In genomic region chr1:106714530-106714981, GRCm38 (mm10) we compare ENCODE assay signal across 8 mouse cellular contexts. TPM values are rescaled to one million over a fixed set of nuclear protein-coding genes. Genes with fewer than 3 reads are reported as not detected.
DNase-seq lines count a peak whose midpoint lies in the region; ATAC-seq and TF ChIP-seq lines count a peak whose summit lies in the region.

No protein-coding gene starts in this region.

- H3K4me2 ChIP-seq in heart, embryonic 13.5 days, result peak overlapping the region; percentile 97
- peak overlapping the region; percentile 54; the same call in 1 of the 2 replicates for H3K4me2 ChIP-seq in CH12.LX (ENCODE audit: insufficient read depth, low read depth, poor library complexity, severe bottlenecking)
- peak overlapping the region; percentile 95 for H3K4me2 ChIP-seq in embryonic facial prominence, embryonic 14.5 days (ENCODE audit: low read depth, low read length)
- peak overlapping the region; percentile 80 for H3K4me2 ChIP-seq in limb, embryonic 14.5 days (replicated peaks; ENCODE audit: low read depth, low read length, severe bottlenecking)

- no peaks in the 10 kb centered on the region for H3K27me3 ChIP-seq in heart, embryonic 13.5 days (replicated peaks)
- no peaks in the 10 kb centered on the region for H3K27me3 ChIP-seq in CH12.LX (replicated peaks)
- peaks cover 3% of the 10 kb centered on the region; the same call in 1 of the 2 replicates for H3K27me3 ChIP-seq in embryonic facial prominence, embryonic 14.5 days (replicated peaks; ENCODE audit: control insufficient read depth, insufficient read depth, low read length)
- H3K27me3 ChIP-seq in limb, embryonic 14.5 days (ENCODE audit: control insufficient read depth, insufficient read depth, low read length), result no peaks in the 10 kb centered on the region
- H3K27me3 ChIP-seq in small intestine, adult 2 months (ENCODE audit: control insufficient read depth, insufficient read depth, low read length), result no peaks in the 10 kb centered on the region

- H3K36me3 ChIP-seq in heart, embryonic 13.5 days, result no peaks in the 10 kb centered on the region
- H3K36me3 ChIP-seq in CH12.LX (replicated peaks in 1 of 2; ENCODE audit: control insufficient read depth in 1 of 2, insufficient read depth in 1 of 2, low read length in 1 of 2), result no peaks in the 10 kb centered on the region
- H3K36me3 ChIP-seq in embryonic facial prominence, embryonic 14.5 days (ENCODE audit: control insufficient read depth, insufficient read depth, low read length), result no peaks in the 10 kb centered on the region
- no peaks in the 10 kb centered on the region for H3K36me3 ChIP-seq in limb, embryonic 14.5 days (ENCODE audit: control insufficient read depth, insufficient read depth, low read length)
- H3K36me3 ChIP-seq in small intestine, adult 2 months (ENCODE audit: control insufficient read depth, insufficient read depth, low read length), result no peaks in the 10 kb centered on the region

- TF ChIP-seq EP300 in CH12.LX (IDR thresholded peaks at IDR 0.05; ENCODE audit: low read length), result no peak

- in situ Hi-C loops in CH12.LX (cut with MboI; ENCODE audit: low pct_ligation_motif_present, low pct_unique_long_range_greater_than_20kb, low sequenced_read_pairs), result loop anchor here (5.0 to 25.0 kb wide), 4 partner anchors 92 to 652 kb away; no protein-coding TSS in a partner anchor

- peaks cover 25% of the 10 kb centered on the region for H3K79me2 ChIP-seq in CH12.LX (replicated peaks; ENCODE audit: control insufficient read depth, extremely low read depth, insufficient read depth, poor library complexity, severe bottlenecking)

- H3K27ac ChIP-seq in heart, embryonic 13.5 days (replicated peaks), result peak overlapping the region; percentile 89
- H3K27ac ChIP-seq in CH12.LX (ENCODE audit: insufficient read depth, low read depth), result peak overlapping the region; percentile 52
- H3K27ac ChIP-seq in embryonic facial prominence, embryonic 14.5 days (replicated peaks; ENCODE audit: low read depth, low read length), result peak overlapping the region; percentile 94
- H3K27ac ChIP-seq in limb, embryonic 14.5 days (replicated peaks; ENCODE audit: low read depth, low read length), result peak overlapping the region; percentile 92
- H3K27ac ChIP-seq in small intestine, adult 2 months (ENCODE audit: insufficient read depth, low read depth, low read length), result 0 out of 2 replicates have a peak overlapping the region, but pooled peaks have one; percentile 0

- TF ChIP-seq RAD21 in CH12.LX (IDR thresholded peaks at IDR 0.05; ENCODE audit: low read depth, low read length), result no peak

- WGBS in heart, embryonic 13.5 days, result 4% methylated on average over 21 of the region's 21 CpGs
- WGBS in embryonic facial prominence, embryonic 14.5 days, result 4% methylated on average over 17 of the region's 21 CpGs
- WGBS in limb, embryonic 14.5 days, result 10% methylated on average over 8 of the region's 21 CpGs
- WGBS in small intestine, adult 2 months, result 3% methylated on average over 21 of the region's 21 CpGs

- ATAC-seq in heart, embryonic 13.5 days (ENCODE audit: extremely low read depth, insufficient number of reproducible peaks, low FRiP score, low TSS enrichment), result no peak
- peak; percentile 74; the same call in 1 of the 2 replicates for ATAC-seq in embryonic facial prominence, embryonic 14.5 days (ENCODE audit: low read depth)
- peak; percentile 53 for ATAC-seq in limb, embryonic 14.5 days (ENCODE audit: low FRiP score, low read depth)

- dilution Hi-C loops in CH12.LX (cut with MboI; ENCODE audit: extremely low pct_ligation_motif_present, extremely low pct_unique_long_range_greater_than_20kb, low sequenced_read_pairs), result loop anchor here (25.0 kb wide), 1 partner anchor 177 kb away; no protein-coding TSS in a partner anchor

- H3K9ac ChIP-seq in heart, embryonic 13.5 days, result peak overlapping the region; percentile 95
- H3K9ac ChIP-seq in CH12.LX (ENCODE audit: insufficient read depth, low read depth), result peak overlapping the region; percentile 69
- H3K9ac ChIP-seq in embryonic facial prominence, embryonic 14.5 days (ENCODE audit: low read depth, low read length), result peak overlapping the region; percentile 90
- H3K9ac ChIP-seq in limb, embryonic 14.5 days (ENCODE audit: low read depth, low read length, severe bottlenecking), result peak overlapping the region; percentile 85

- no peak for TF ChIP-seq CTCF in CH12.LX (conservative IDR thresholded peaks at IDR 0.05 in 1 of 2, IDR thresholded peaks at IDR 0.05 in 1 of 2; ENCODE audit: low read depth in 2 of 2, low read length in 2 of 2)
- TF ChIP-seq CTCF in small intestine, adult 2 months (IDR thresholded peaks at IDR 0.05; ENCODE audit: extremely low read depth, insufficient read length, insufficient replicate concordance, low read depth, low read length), result no peak

- no peak; the same call in 1 of the 2 replicates for TF ChIP-seq POLR2A in CH12.LX (IDR thresholded peaks at IDR 0.05; ENCODE audit: low read depth, low read length)
- no peak for TF ChIP-seq POLR2A in limb, embryonic 14.5 days (IDR thresholded peaks at IDR 0.05; ENCODE audit: borderline replicate concordance, extremely low read depth, insufficient read depth, insufficient read length)
- no peak for TF ChIP-seq POLR2A in small intestine, adult 2 months (IDR thresholded peaks at IDR 0.05; ENCODE audit: low read depth, low read length)

- H3K9me3 ChIP-seq in heart, embryonic 13.5 days, result no peaks in the 10 kb centered on the region
- H3K9me3 ChIP-seq in CH12.LX (replicated peaks; ENCODE audit: low read length), result no peaks in the 10 kb centered on the region
- no peaks in the 10 kb centered on the region for H3K9me3 ChIP-seq in embryonic facial prominence, embryonic 14.5 days (ENCODE audit: control insufficient read depth, low read length)
- H3K9me3 ChIP-seq in limb, embryonic 14.5 days (ENCODE audit: control insufficient read depth, low read length), result no peaks in the 10 kb centered on the region

- no peak for DNase-seq in heart, adult 8-10 months (ENCODE audit: low spot score)
- no peak for DNase-seq in CH12.LX (ENCODE audit: extremely low read depth)
- peak; percentile 40 for DNase-seq in embryonic facial prominence, embryonic 14.5 days (ENCODE audit: low spot score)
- DNase-seq in limb, embryonic 14.5 days (ENCODE audit: low spot score), result peak; percentile 13
- DNase-seq in left cerebral cortex, adult 18-20 months (ENCODE audit: low spot score in 2 of 2), result no peak
- no peak for DNase-seq in adrenal gland, postnatal 10 days

- H3K4me1 ChIP-seq in heart, embryonic 13.5 days, result peaks cover 35% of the 10 kb centered on the region
- peaks cover 4 to 34% of the 10 kb centered on the region in 2 experiments for H3K4me1 ChIP-seq in CH12.LX (ENCODE audit: control insufficient read depth in 1 of 2, insufficient read depth in 2 of 2)
- peaks cover 23% of the 10 kb centered on the region for H3K4me1 ChIP-seq in embryonic facial prominence, embryonic 14.5 days (ENCODE audit: control insufficient read depth, insufficient read depth, low read length)
- peaks cover 12% of the 10 kb centered on the region for H3K4me1 ChIP-seq in limb, embryonic 14.5 days (ENCODE audit: control insufficient read depth, insufficient read depth, low read length)
- H3K4me1 ChIP-seq in small intestine, adult 2 months (ENCODE audit: control insufficient read depth, insufficient read depth, insufficient read length, low read length), result peaks cover 5% of the 10 kb centered on the region

- peak overlapping the region; percentile 88 for H3K4me3 ChIP-seq in heart, embryonic 13.5 days
- H3K4me3 ChIP-seq in CH12.LX (replicated peaks in 1 of 3; ENCODE audit: low read depth in 2 of 3, low read length in 2 of 3, poor library complexity in 1 of 3), result peak overlapping the region; percentile 45 to 80 (median 71)
- H3K4me3 ChIP-seq in embryonic facial prominence, embryonic 14.5 days (ENCODE audit: low read depth, low read length), result peak overlapping the region; percentile 75
- peak overlapping the region; percentile 83 for H3K4me3 ChIP-seq in limb, embryonic 14.5 days (replicated peaks; ENCODE audit: low read length)
- peak overlapping the region; percentile 87 for H3K4me3 ChIP-seq in small intestine, adult 2 months (ENCODE audit: low read depth, low read length)

TF ChIP-seq in CH12.LX, 34 proteins besides CTCF, POLR2A, EP300 and RAD21 (continues in another document):
- TF ChIP-seq CHD1 (IDR thresholded peaks at IDR 0.05; ENCODE audit: low read depth, low read length) (no peak), KAT2A (IDR thresholded peaks at IDR 0.05; ENCODE audit: insufficient replicate concordance, low read length) (no peak), SIN3A (IDR thresholded peaks at IDR 0.05; ENCODE audit: low read length) (peak; percentile 44), UBTF (IDR thresholded peaks at IDR 0.05; ENCODE audit: low read depth, low read length) (no peak), E2F4 (IDR thresholded peaks at IDR 0.05; ENCODE audit: insufficient replicate concordance, low read depth, low read length) (no peak), HCFC1 (IDR thresholded peaks at IDR 0.05; ENCODE audit: low read depth, low read length) (no peak), ZNF384 (IDR thresholded peaks at IDR 0.05; ENCODE audit: low read depth, low read length) (no peak)

RNA-seq across cellular contexts. Expression of gene Bcl2, which starts 0.5 kb away (rescaled TPM):
- 6.7 and 7.2 TPM in 2 replicates for polyA plus RNA-seq in heart, embryonic 13.5 days (2015; fragmentation: Nextera tagmentation; extraction: Ambion mirVana)
- total RNA-seq in heart, adult 8-10 months (2022), result 1 to 10 TPM; 3.7 to 5.4 (median 4.2) TPM
- total RNA-seq in CH12.LX (2012; rRNA removed) (7.6 and 13.6 TPM in 2 replicates), CH12.LX (2014; rRNA removed) (8.7 and 9.6 TPM in 2 replicates)
- polyA plus RNA-seq in CH12.LX (2012; ENCODE audit: insufficient read length, low read depth), result 4.5 and 4.7 TPM in 2 replicates
- 11.1 and 11.8 TPM in 2 replicates for polyA plus RNA-seq in embryonic facial prominence, embryonic 14.5 days (2014; fragmentation: Nextera tagmentation; extraction: Ambion mirVana)
- polyA plus RNA-seq in limb, embryonic 14.5 days (2012; rRNA removed), result 8.0 TPM in 2 replicates
- polyA plus RNA-seq in limb, embryonic 14.5 days (2014; fragmentation: Nextera tagmentation; extraction: Ambion mirVana), result 15.7 and 20.1 TPM in 2 replicates
- polyA plus RNA-seq in small intestine, adult 2 months (2012; rRNA removed), result 1.1 and 1.5 TPM in 2 replicates
- 10 to 100 TPM; 16.9 to 19.1 TPM for total RNA-seq in left cerebral cortex, adult 18-20 months (2021)
- 1 to 10 TPM; 6.1 to 8.8 TPM for total RNA-seq in adrenal gland, postnatal 10 days (2021)

RNA-seq across cellular contexts. Expression of gene Kdsr, which starts 45.0 kb away (rescaled TPM):
- polyA plus RNA-seq in heart, embryonic 13.5 days (2015; fragmentation: Nextera tagmentation; extraction: Ambion mirVana), result 8.3 and 9.7 TPM in 2 replicates
- 1 to 10 TPM; 4.3 to 7.5 (median 5.0) TPM for total RNA-seq in heart, adult 8-10 months (2022)
- total RNA-seq in CH12.LX (2012; rRNA removed), result 4.7 and 6.4 TPM in 2 replicates
- total RNA-seq in CH12.LX (2014; rRNA removed), result 3.3 and 3.8 TPM in 2 replicates
- polyA plus RNA-seq in CH12.LX (2012; ENCODE audit: insufficient read length, low read depth), result 6.3 and 8.5 TPM in 2 replicates
- polyA plus RNA-seq in embryonic facial prominence, embryonic 14.5 days (2014; fragmentation: Nextera tagmentation; extraction: Ambion mirVana), result 13.4 and 15.6 TPM in 2 replicates
- polyA plus RNA-seq in limb, embryonic 14.5 days (2012; rRNA removed), result 7.2 and 7.9 TPM in 2 replicates
- polyA plus RNA-seq in limb, embryonic 14.5 days (2014; fragmentation: Nextera tagmentation; extraction: Ambion mirVana), result 16.2 and 17.4 TPM in 2 replicates
- polyA plus RNA-seq in small intestine, adult 2 months (2012; rRNA removed), result 5.6 and 12.1 TPM in 2 replicates
- total RNA-seq in left cerebral cortex, adult 18-20 months (2021), result 10 to 100 TPM; 27.3 to 28.4 TPM
- total RNA-seq in adrenal gland, postnatal 10 days (2021), result 10 to 100 TPM; 24.2 to 25.3 TPM

Comparison
In these comparisons a context has a peak if more than half of its experiments do, and no peak if none do; other contexts are left out.
1. H3K27ac ChIP-seq: peak in every context shown above with its lines; median percentile 94 in embryonic facial prominence, embryonic 14.5 days; 92 in limb, embryonic 14.5 days; 89 in heart, embryonic 13.5 days; 52 in CH12.LX; 0 in small intestine, adult 2 months.
2. DNase-seq: peak in embryonic facial prominence, embryonic 14.5 days (single experiment) and limb, embryonic 14.5 days (single experiment); none in heart, adult 8-10 months (single experiment), CH12.LX (single experiment), left cerebral cortex, adult 18-20 months (0 of 2) and adrenal gland, postnatal 10 days (single experiment).
3. Peak in every context shown above with its lines, with median percentiles within 50 percentile points of each other: H3K4me2 ChIP-seq, H3K4me3 ChIP-seq and H3K9ac ChIP-seq.